Mouse (Mus musculus) midbrain, embryonic 11.5 days (tissue): ENCODE results near the gene Klhl11. TPM values are rescaled to one million over a fixed set of nuclear protein-coding genes. Genes with fewer than 3 reads are reported as not detected.

Experiments used
- microRNA-seq: library from miRNA; unstranded; fragments of <30 nt; microRNA quantifications from one replicate; pipeline ENCODE4, GENCODE M21; 2017
- polyA plus RNA-seq: library from polyadenylated mRNA; unstranded; fragments of >200 nt; fragmentation: Nextera tagmentation; extraction: Ambion mirVana; gene quantifications from 2 replicates; pipeline ENCODE4 v1.2.1, GENCODE M21; 2014

Gene Klhl11
- polyA plus RNA-seq, 1 experiment from 2014 or later = 14.0 TPM

Small RNAs within 50 kb of the gene (microRNA-seq; reads per million reads assigned to microRNA genes)
- gene Gm27374 (not detected), gene Mir7116 (0.76 reads per million)

Other genes with a start within 250 kb of the Klhl11 start
- gene Krt16, start 223.8 kb downstream of the Klhl11 start, polyA plus RNA-seq = not detected in 2 replicates
- gene Krt17, start 211.7 kb downstream of the Klhl11 start, polyA plus RNA-seq = 0.21 TPM in 1 of 2 replicates, not detected in the other
- not detected in 2 replicates for gene Krt42, start 202.9 kb downstream of the Klhl11 start, polyA plus RNA-seq
- 1,701 and 1,853 TPM in 2 replicates for gene Eif1, start 152.9 kb downstream of the Klhl11 start, polyA plus RNA-seq
- 0.68 and 0.79 TPM in 2 replicates for gene Gast, start 138.3 kb downstream of the Klhl11 start, polyA plus RNA-seq
- gene Hap1, start 116.6 kb downstream of the Klhl11 start, polyA plus RNA-seq = 16.4 TPM in 2 replicates
- gene Jup, start 75.0 kb downstream of the Klhl11 start, polyA plus RNA-seq = 23.5 and 25.2 TPM in 2 replicates
- 19.3 and 19.7 TPM in 2 replicates for gene P3h4, start 57.9 kb downstream of the Klhl11 start, polyA plus RNA-seq
- gene Fkbp10, start 57.0 kb downstream of the Klhl11 start, polyA plus RNA-seq = 33.0 and 36.2 TPM in 2 replicates
- 88.9 and 91.6 TPM in 2 replicates for gene Nt5c3b, start 30.9 kb downstream of the Klhl11 start, polyA plus RNA-seq
- 0.44 and 0.61 TPM in 2 replicates for gene Klhl10, start 30.8 kb downstream of the Klhl11 start, polyA plus RNA-seq
- gene Acly, start 55.3 kb upstream of the Klhl11 start, polyA plus RNA-seq = 298 and 314 TPM in 2 replicates
- 1.4 and 1.8 TPM in 2 replicates for gene Ttc25, start 72.9 kb upstream of the Klhl11 start, polyA plus RNA-seq
- gene Cnp, start 102.2 kb upstream of the Klhl11 start, polyA plus RNA-seq = 15.7 and 16.9 TPM in 2 replicates
- 96.4 and 110 TPM in 2 replicates for gene Nkiras2, start 146.5 kb upstream of the Klhl11 start, polyA plus RNA-seq
- 96.1 TPM in 2 replicates for gene Dnajc7, start 147.4 kb upstream of the Klhl11 start, polyA plus RNA-seq
- gene Zfp385c, start 219.7 kb upstream of the Klhl11 start, polyA plus RNA-seq = 0.72 TPM in 1 of 2 replicates, not detected in the other
- 2.0 and 2.1 TPM in 2 replicates for gene Dhx58, start 231.5 kb upstream of the Klhl11 start, polyA plus RNA-seq
- gene Kat2a, start 239.7 kb upstream of the Klhl11 start, polyA plus RNA-seq = 44.4 and 57.2 TPM in 2 replicates
- gene Hspb9, start 241.1 kb upstream of the Klhl11 start, polyA plus RNA-seq = 0.47 and 0.52 TPM in 2 replicates